Mouse (Mus musculus) embryo, embryonic 11.5 days (tissue): Measurements from ENCODE around the gene Cbr4.

Experiments
- DNase-seq: peaks from one replicate; pipeline ENCODE4 v3.0.0-alpha.2; 2012; ENCODE audit warnings: low read depth, low spot score

Gene Cbr4

DNA sequence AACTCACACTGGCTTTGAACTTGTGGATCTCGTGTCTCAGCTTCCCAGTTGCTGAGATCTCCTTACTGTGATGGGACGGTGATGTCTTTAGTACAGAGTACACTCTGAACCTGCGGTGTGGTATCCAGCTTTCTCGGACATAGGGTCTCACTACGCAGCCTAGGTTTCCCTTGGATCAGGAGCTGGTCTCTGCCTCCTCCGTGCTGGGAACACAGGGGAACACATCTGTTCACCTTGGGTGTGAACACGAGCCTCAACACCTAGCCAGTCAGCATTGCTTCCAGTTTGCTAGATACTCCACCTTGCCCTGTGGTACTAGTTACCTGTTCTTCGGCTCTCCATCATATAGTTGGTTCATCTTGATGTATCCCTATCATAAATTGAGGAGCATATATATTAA, 1.1 kb downstream of the Cbr4 start:
- DNase-seq = no peak

DNA sequence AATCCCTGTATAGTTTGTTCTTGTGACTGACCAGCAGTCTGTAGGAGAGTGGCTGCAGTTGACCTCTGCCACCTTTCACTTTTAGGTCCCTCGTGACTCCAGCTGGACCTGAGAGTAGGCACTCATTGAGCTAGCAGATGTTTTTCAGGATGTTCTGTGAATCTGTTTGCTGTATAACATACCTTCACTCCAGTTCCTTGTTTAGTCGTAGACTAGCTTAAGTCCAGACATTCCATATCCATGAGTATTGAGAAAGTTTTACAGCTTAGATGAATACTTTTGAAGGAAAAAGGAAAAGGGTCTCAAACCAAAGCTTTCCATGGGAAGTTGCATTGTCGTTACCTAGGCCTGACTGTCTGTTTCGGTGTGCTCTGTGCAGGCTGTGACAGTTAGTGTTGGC, 9.6 kb downstream of the Cbr4 start:
- no peak for DNase-seq

DNA sequence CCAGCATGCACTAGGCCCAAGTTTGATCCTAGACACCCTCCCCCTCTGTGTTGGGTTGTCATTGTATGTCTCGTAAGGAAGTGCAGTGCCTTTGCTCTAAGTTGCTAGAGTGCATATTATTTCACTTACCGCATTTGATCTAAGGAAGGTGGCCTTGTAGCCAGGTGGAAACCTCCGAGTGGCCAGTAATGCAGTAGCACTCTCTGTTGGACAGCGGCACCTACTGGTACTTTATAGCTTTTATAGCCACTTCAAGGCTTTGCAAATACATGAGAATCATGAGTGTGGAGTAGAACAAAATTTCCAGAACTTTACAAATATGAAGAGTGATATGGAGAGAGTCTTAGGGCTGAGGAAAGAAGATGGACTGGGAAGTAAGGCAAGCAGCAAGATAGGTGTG, 11.5 kb downstream of the Cbr4 start:
- DNase-seq = no peak

DNA sequence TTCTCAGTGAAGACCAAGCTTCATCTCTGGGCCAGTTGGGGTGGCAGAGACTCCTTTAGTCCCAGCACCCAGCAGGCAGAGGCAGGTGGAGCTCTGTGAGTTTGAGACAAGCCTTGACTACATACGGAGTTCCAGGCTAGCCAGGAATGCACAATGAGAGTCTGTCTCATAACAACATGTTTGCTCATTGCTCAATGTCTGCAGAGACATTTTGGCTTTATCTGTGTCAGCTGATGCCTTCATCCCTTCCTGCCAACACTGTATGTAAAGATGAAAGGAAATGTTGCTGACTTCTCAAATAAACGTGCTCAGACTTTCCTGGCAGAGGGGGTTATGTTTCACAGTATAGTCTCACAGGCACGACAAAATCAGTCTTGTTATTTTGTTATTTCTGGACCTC, 13.4 kb downstream of the Cbr4 start:
- DNase-seq = no peak

DNA sequence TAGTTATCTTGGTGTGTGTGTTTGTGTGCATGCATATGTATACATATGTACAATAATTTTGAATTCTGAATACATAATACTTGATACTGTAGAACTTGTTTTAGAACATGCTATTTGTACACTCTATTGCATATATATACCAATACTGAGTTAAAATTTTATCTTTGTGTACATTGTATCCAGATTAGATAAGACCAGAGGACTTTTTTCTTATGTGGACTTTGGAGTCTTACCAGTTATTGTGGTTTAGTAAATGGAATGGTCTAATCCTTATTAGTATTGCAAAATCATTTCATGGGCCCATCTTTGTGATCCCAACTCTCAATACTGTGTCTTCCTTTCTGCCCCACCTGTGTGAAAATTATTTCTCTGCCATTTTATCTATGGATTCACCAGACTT, 14.7 kb downstream of the Cbr4 start:
- DNase-seq = no peak

DNA sequence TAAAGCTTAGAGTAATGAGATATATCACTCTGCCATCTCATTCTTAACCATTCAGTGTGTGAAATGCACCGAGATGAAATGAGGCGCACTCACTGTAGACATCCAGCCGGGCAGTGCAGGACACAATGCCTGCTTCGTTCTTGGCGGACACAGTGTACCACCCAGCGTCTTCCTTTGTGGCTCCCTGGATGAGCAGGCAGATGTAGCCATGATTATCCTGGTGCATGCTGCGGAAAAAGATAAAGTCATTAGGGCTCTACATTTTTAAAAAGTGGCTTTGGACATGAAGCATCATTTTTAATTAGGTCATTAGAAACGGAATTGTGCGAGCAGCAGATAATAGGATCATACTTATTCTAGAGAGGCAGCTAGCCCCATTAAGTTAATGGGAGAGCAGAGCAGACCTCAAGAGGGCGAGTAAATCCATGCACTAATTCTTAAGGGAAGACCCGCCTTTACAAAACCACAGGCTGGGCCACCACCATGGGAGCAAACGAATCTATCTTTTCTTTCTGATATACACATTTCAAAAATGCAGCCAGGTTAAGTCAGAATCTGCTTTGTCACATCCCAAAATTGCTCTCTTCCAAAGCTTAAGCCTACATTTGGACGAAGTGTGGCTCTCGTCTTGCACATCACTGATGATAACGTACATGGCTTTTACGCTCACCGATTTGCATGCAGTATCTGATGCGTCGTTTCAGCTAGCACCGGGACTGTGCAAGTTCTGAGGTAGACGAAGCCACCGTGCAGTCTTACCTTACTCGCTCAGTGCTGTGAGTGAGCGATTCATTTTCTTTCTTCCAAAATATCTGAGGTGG, 27.8 kb downstream of the Cbr4 start:
- no peak for DNase-seq

DNA sequence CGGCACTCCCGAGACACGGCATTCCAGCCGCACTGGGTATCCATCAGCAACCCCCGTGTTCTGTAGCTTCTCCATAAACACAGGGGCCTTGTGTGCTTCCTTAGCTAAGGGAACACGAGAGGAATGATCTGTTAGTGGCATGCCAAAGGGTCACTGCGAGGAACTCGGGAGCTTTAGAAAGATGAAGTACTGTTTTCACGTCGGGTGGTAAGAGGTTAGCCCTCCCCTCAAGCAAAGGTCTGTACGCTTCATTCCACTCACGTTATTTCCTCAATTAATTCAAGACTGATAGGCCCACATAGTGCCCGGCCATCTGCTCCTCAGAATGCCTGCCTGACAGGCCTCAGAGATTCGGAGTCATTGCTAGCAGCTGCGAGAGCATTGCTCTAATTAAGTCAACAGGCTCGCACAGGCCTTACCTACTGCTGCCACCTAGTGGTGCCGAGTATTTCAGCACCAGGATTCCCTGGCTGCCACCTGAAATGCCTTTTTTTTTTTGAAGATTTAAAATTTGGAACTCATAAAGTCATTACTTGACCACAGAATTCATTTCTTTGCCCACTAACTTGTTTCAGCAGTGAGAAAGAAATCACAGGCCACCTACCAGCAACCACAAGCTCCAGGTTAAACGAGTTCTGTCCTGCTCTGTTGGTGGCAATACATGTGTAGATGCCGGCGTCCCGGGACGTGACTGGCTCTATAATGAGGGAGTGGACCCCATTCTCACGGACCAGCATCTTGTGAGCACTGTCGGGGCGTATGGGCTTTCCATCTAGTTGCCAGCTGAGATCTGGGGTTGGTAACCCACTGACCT, 28.6 kb downstream of the Cbr4 start:
- DNase-seq = peak; percentile 68

DNA sequence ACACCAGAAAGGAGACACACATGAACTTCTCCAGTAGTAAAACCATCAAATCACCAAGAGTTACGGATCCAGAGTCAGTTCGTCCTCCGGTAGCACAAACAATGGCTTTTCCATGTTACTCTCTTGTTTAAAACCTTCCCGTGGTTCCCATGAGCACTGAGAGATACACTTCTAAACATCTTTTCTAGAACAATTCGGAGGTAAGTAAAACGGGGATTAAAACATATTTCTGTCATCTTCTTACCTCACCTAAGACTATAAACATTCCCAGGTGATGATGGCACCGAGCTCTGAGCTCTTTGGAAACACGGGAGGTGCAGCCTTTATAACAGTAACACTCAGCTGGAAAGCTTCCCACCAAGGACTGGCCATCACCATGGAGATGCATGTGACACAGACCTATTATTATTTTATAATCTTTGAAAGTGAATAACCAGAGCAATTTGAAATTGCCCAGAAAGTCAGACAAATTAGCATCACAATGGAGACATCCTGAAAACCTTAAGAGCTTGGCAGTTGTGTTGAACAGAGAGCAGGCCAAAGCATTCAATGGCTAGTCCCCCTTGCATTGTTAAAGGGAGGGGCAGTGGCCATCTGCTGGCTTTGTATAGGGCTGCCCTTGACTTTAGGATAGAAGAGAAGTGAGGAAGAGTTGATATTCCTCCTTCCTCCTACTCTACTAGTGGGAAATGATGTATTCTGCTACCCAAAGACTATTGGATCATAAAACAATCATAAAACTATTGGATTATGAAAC, 29.4 kb downstream of the Cbr4 start:
- no peak for DNase-seq

DNA sequence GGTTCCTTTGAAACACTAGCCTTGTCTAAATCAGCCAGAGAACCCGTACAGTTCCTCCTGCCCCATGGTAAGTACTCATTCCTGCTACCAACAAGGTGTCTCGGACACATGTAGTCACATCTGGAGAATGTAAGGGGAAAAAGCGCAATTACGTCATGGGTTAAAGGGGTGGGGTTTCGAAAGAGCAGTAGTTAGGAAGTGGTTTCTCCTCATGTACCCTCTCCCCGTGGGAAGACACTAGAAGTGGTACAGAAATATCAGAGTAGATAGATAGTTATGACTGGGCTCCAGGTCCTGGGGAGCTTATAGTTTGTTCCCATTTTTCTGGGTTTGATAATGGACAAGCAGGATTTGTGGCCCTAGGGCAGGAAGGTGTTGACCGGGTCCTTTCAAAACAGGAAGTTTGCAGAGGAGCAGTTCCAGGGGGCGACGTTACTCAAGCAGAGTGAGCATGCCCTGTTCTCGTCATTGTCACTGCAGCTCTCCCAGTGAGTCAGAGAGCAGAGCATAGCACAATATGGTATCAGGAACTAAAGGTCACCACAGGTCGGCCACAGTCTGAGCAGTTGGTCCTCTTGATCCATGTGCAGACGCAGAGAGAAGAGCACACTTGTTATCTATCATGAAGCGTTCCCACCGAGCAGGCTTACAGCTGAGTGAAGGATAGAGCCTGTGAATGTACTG, 30.1 kb downstream of the Cbr4 start:
- DNase-seq = no peak

DNA sequence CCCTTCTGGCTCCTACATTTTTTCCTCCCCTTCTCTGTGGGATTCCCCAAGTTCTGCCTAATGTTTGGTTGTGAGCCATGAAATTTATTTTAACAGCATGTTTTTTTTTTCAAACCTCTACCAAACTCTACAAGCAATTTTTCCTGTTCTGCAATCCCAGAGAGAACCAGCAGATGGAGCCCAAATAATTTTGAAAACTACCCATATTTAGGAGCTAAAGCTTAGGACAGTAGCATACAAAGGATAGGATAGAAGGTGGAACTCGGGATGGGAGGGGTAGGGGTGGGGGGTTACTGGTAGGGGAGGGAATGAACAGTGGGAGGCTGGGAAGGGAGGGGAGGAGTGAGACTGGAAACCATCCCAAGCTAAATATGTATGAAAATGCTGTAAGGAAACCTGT, 34.6 kb downstream of the Cbr4 start:
- no peak for DNase-seq

DNA sequence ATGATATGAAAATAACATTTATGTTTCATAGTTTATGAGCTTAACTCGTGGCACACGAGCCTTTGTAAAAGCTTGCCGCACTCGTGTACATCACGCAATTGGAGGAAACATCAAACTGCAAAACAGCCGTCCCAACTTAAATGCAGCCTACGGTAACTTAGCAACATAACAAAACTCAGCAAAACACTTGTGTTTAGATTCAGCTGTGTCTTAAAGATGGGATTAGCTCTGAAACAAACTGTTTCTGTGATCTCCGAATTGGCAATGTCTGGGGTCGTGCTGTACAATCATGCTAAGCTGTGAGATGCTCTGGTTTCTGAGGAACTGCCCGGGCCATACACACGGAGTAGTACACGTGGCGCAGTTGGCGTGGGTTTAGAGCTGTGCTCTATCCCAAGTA, 39.5 kb downstream of the Cbr4 start:
- no peak for DNase-seq

DNA sequence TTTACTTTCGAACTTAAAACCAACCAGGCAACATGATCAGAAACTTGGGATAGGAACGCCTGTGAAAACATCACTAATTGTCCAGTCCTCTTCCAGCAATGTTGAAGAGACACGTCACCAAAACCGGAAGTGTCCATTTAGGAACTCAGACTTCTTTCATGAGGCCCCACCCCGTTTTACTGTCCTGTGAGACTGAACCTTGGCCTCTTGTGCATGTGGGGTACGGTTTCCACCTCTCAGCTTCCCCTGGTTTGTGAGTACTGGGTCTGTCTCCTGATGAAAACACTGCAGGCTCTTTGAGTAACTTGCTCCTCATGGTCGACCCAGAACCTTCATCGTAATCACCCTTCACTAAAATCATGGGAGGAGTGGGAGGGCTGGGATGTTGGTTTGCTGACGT, 40.7 kb downstream of the Cbr4 start:
- DNase-seq = no peak

DNA sequence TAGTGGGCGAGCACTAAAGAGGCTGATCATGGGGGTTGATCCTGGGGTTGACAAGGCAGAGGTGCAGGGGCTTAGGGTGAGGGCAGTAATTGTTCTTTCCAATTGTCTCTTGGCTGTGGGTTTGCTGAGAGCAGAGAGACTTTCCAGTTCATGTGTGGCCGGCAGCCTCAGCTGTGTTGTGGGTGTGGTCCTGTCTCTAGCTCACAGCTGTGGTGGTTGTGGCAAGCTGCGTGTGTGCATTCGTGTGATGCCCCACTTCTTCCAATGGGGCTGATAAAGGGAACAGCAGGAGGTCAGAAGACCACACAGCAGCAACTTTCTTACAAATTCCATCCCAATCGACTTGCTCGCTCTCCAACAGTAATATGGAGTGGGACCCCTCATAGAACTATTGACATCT, 41.1 kb downstream of the Cbr4 start:
- no peak for DNase-seq

DNA sequence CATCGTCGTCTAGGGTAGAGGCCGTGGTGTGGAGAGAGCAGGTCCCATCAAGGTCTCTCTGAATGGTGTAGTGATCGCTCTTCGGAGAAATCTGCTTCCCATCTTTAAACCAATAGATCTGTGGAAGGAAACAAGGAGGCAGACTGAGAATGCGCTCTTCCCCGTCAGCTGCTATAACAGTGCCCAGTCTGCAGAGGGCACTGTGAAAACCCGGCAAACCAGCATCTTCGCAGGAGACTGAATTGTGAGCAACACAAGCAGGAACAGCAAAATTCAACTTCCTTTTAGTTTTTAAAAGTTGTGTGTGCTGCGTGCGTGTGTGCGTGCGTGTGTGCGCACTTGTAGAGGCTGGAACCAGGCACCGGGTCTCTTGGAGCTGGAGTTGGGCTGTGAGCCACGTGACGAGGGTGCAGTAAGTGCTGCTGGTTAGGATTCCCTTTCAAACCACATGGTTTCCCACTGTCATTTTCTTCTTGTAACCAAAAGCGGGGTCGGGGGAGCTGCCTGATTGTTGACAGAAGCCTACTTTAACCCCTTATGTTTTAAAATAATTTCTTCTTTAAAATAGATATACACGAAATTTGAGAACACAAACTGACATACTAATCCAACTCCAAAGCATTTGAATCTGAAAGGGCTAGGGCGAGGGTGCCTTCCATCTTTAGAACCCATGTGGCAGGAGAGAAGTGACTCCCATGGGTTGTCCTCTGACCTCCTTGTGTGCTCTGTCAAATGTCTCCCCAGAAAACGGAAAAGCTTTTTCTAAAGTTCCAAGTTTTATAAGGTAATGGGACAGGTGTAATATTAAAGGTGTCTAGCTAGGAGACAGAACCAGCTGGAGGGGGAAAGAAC, 44.6 kb downstream of the Cbr4 start:
- DNase-seq = no peak

DNA sequence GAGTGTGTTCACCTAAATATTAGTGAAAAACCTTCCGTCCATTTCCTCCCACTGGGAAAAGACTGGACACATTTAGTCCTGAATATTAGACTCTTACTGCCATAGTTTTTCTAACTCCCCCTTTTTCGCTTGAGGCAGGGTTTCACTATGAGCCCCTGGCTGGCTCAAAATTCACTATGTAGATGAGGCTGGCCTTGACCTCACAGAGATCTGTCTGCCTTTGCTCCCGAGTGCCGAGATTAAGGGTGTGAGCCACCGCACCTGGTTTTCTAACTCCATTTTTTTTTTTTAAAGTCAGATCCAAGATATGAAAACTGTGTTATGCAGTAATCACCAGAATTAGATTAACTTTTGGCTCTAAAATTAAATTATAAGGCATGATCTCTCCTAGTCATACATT, 45.3 kb downstream of the Cbr4 start:
- no peak for DNase-seq

DNA sequence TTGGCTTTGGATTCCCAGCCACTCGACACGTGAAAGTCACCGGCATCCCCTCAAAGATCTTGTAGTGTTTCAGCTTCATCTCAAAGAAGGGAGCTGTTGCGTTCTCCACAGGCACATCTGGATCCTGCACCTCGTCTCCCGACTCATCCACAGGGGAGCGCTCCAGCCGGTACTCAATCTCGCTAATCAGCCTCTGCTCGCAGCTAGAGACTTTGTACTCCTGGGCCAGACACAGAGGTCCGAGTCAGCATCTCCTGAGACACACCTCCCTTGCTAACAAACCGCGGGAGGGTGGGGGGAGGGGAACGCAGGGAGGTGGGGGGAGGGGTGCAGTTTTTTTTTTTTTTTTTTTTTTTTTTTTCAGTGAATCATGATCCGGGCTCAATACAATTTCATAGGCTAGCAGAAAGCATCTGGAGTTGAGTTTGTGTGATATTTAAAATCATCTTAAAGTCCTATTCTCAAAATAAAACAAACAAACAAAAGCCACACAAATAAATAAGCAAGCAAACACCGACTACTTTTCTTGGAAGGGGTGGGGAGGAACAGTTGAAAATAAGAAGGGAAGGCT, 45.9 kb downstream of the Cbr4 start:
- no peak for DNase-seq

DNA sequence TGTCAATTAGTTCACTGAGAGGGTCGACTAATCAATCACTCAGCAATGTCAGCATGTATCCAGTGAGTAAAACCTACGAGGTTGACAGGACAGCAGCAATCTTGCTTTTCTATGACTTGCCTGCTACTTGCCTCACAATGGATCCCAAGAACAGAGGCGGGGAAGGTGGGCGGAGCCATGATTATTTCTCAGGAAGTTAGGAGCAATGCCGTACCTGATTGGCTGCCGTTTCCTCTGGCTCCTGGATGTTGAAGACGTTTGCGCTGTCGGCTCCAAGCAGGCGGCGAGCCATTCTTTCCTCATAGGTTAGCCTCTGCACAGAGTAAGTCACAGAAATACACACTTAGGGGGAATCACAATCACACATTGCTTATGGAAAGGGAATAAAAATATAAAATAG, 47.9 kb downstream of the Cbr4 start:
- DNase-seq = no peak

DNA sequence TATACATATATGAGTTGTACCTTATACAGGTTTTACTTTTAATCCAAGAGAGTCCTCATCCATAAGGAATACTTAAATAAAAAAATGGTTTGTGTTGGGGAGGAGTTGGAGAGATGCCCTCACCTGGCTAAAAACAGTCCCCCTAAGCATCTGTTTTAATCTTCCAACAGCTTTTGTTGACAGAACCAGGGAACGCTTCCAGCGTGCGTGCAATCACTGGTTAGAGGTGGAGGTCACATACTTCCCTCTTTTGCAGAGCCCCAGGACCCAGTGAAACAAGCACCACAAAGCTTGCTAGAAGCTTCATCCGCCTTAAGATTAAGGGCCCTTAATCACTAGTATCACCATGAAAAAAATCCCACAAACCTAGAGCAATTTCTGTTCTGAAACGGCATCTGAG, 49.9 kb downstream of the Cbr4 start:
- DNase-seq = no peak

DNA sequence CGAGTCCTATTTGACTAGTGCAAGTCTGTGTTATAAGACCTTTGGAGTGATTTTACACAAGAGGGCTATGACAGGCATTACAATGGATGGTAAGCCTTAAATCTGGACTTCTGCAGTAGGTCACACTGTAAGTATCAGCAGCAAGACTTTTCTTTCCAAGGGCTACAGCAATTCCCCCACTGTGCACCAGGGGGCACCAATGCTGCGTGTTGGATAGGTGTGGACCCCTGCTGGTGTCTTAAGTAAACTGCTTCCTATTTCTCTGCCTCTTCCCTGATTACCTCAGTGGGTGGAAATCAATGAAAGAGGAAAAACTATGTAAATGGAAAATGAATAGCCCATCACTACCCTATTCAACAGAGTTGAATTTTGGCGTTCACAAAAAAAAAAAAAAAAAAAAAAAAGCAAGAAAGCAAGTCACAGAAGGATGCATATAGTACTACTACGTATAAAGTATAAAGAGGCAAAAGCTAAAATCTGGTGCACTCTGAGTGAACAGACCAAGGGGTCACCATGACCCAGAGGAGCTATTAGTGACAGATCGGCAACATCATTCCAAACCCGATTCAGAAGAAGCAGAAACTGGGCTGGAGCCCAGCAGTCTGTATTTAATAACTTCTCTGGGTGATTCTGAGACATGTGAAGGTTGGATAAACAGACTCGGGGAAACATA, 52.4 kb downstream of the Cbr4 start:
- DNase-seq = peak; percentile 79

DNA sequence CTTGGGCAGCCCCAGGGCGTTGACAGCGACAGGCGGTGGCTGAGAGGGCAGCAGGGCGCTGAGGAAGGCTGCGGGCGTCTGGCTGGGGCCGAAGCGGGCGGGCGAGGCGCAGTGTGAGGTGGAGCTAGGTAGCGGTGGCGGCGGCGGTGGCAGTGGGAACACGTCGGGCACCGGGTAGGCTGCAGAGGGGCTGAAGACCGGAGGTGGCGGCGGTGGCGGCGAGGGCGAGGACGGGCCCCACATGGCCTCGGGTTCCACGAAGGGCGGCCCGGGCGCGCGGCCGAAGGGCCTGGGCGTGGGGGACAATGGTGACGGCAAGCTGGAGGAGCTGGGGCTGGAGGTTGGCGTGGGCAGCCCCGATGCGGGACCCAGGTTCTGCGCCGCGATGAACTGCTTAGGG, 62.1 kb downstream of the Cbr4 start:
- DNase-seq = no peak
